ENCODE assay signal across 10 mouse cellular contexts in the genomic region with DNA sequence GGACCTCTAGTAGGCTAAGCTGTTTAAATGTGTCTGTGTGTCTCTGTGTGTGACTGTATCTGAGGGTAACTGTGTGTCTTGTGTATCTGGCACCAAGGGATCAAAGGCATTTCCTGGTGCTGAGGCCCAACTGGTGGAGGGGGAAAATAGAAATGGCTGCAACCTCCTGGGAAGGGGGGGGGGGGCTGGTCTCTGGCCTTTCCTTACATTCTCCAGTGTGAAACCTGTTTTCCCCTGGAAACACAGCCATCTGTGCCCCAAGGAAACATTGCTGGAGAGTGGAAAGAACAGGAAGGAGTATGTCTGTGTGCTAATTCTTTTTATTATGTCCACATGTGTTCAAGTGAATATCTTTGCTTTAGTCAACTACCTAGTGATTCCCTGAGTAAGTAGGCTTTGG. TPM values are rescaled to one million over a fixed set of nuclear protein-coding genes. Genes with fewer than 3 reads are reported as not detected.
DNase-seq lines count a peak whose midpoint lies in the region; ATAC-seq and TF ChIP-seq lines count a peak whose summit lies in the region.
"Had no signal": no experiment of that assay in that cellular context is flagged by ENCODE, and none has a peak within 500 bp of the region (broad histone marks: within the 10 kb centered on the region; RNA-seq: fewer than 3 reads in every experiment).

No protein-coding gene starts in this region.

- H3K9me3 ChIP-seq in heart, embryonic 15.5 days (replicated peaks) = no peaks in the 10 kb centered on the region
- H3K9me3 ChIP-seq in E14TG2a.4 (ENCODE audit: low read length) = no peaks in the 10 kb centered on the region
- H3K9me3 ChIP-seq in embryonic facial prominence, embryonic 13.5 days = no peaks in the 10 kb centered on the region
- H3K9me3 ChIP-seq in limb, embryonic 12.5 days = no peaks in the 10 kb centered on the region

- H3K4me1 ChIP-seq in heart, embryonic 15.5 days (replicated peaks) = peaks cover 44% of the 10 kb centered on the region
- H3K4me1 ChIP-seq in E14TG2a.4 (replicated peaks; ENCODE audit: low read depth, low read length) = peaks cover 61% of the 10 kb centered on the region
- H3K4me1 ChIP-seq in embryonic facial prominence, embryonic 13.5 days = peaks cover 44% of the 10 kb centered on the region
- peaks cover 37% of the 10 kb centered on the region for H3K4me1 ChIP-seq in limb, embryonic 12.5 days (replicated peaks)

- ATAC-seq in heart, embryonic 15.5 days (replicated peaks; ENCODE audit: insufficient number of reproducible peaks, insufficient read depth, low FRiP score, low read depth) = no peak
- 0 out of 2 replicates have a peak, but pooled peaks have one; percentile 1 for ATAC-seq in embryonic facial prominence, embryonic 13.5 days (ENCODE audit: insufficient number of reproducible peaks, insufficient read depth, low FRiP score, low TSS enrichment, low read depth)
- no peak for ATAC-seq in limb, embryonic 12.5 days (ENCODE audit: insufficient number of reproducible peaks, insufficient read depth, low FRiP score, low TSS enrichment, low read depth)
- no peak for ATAC-seq in megakaryocyte progenitor cell, adult 5-6 weeks (replicated peaks; ENCODE audit: poor library complexity)

- H3K4me3 ChIP-seq in heart, embryonic 15.5 days = peak overlapping the region; percentile 49
- peak overlapping the region; percentile 67; the same call in 1 of the 2 replicates for H3K4me3 ChIP-seq in E14TG2a.4 (replicated peaks; ENCODE audit: low read length)
- H3K4me3 ChIP-seq in embryonic facial prominence, embryonic 13.5 days = peak overlapping the region; percentile 61
- H3K4me3 ChIP-seq in limb, embryonic 12.5 days (replicated peaks) = peak overlapping the region; percentile 59

- peak overlapping the region; percentile 63 for H3K4me2 ChIP-seq in heart, embryonic 15.5 days
- peak overlapping the region; percentile 95 for H3K4me2 ChIP-seq in embryonic facial prominence, embryonic 13.5 days
- H3K4me2 ChIP-seq in limb, embryonic 12.5 days = peak overlapping the region; percentile 91

- intact Hi-C loops in heart, postnatal 10 days (cut with DNase I) = no loop called here
- intact Hi-C loops in left cerebral cortex, postnatal 25 days (cut with DNase I) = no loop called here

- peak overlapping the region; percentile 95 for H3K27ac ChIP-seq in heart, embryonic 15.5 days
- H3K27ac ChIP-seq in embryonic facial prominence, embryonic 13.5 days = peak overlapping the region; percentile 99
- peak overlapping the region; percentile 97 for H3K27ac ChIP-seq in limb, embryonic 12.5 days

- TF ChIP-seq CTCF in E14TG2a.4 (conservative IDR thresholded peaks at IDR 0.05; ENCODE audit: low read length) = no peak

- peaks cover 9% of the 10 kb centered on the region; the same call in 1 of the 2 replicates for H3K36me3 ChIP-seq in heart, embryonic 15.5 days
- peaks cover 28% of the 10 kb centered on the region for H3K36me3 ChIP-seq in E14TG2a.4 (ENCODE audit: insufficient read depth, low read length)
- peaks cover 28% of the 10 kb centered on the region for H3K36me3 ChIP-seq in embryonic facial prominence, embryonic 13.5 days
- H3K36me3 ChIP-seq in limb, embryonic 12.5 days = peaks cover 36% of the 10 kb centered on the region

- no peak for DNase-seq in heart, postnatal 10 days
- no peak for DNase-seq in ovary, postnatal 36 days (ENCODE audit: low spot score)
- DNase-seq in left cerebral cortex, postnatal 25 days (ENCODE audit: low spot score in 2 of 2) = no peak
- DNase-seq: gastrocnemius, postnatal 36 days had no signal

- H3K9ac ChIP-seq in heart, embryonic 15.5 days = 0 out of 2 replicates have a peak overlapping the region, but pooled peaks have one; percentile 49
- peak overlapping the region; percentile 82 for H3K9ac ChIP-seq in embryonic facial prominence, embryonic 13.5 days
- H3K9ac ChIP-seq in limb, embryonic 12.5 days (replicated peaks) = peak overlapping the region; percentile 71

- H3K27me3 ChIP-seq in heart, embryonic 15.5 days = no peaks in the 10 kb centered on the region
- no peaks in the 10 kb centered on the region for H3K27me3 ChIP-seq in E14TG2a.4 (ENCODE audit: insufficient read depth, low read length)
- no peaks in the 10 kb centered on the region for H3K27me3 ChIP-seq in embryonic facial prominence, embryonic 13.5 days
- no peaks in the 10 kb centered on the region for H3K27me3 ChIP-seq in limb, embryonic 12.5 days

RNA-seq across cellular contexts. Expression of a gene that starts 5.7 kb away (rescaled TPM):
- 41.7 and 60.3 TPM in 2 replicates for polyA plus RNA-seq in heart, embryonic 15.5 days (2015; fragmentation: Nextera tagmentation; extraction: Ambion mirVana)
- 10 to 100 TPM; 23.8 to 28.6 TPM for total RNA-seq in heart, postnatal 10 days (2021)
- 83.8 and 87.7 TPM in 2 replicates for polyA plus RNA-seq in embryonic facial prominence, embryonic 13.5 days (2015; fragmentation: Nextera tagmentation; extraction: Ambion mirVana)
- polyA plus RNA-seq in limb, embryonic 12.5 days (2016; fragmentation: Nextera tagmentation; extraction: Ambion mirVana) = 61.1 and 62.2 TPM in 2 replicates
- 10 to 100 TPM; 60.0 to 66.5 TPM for total RNA-seq in left cerebral cortex, postnatal 25 days (2021)
- total RNA-seq in megakaryocyte progenitor cell, adult 5-6 weeks (2015) = 60.8 and 66.4 TPM in 2 replicates
- 68.0 and 76.3 TPM in 2 replicates for total RNA-seq in megakaryocyte progenitor cell, adult 5-6 weeks (2017)

RNA-seq across cellular contexts. Expression of a gene that starts 6.7 kb away (rescaled TPM):
- polyA plus RNA-seq in heart, embryonic 15.5 days (2015; fragmentation: Nextera tagmentation; extraction: Ambion mirVana) = 54.8 and 59.2 TPM in 2 replicates
- total RNA-seq in heart, postnatal 10 days (2021) = 10 to 100 TPM; 57.7 to 66.1 TPM
- 43.4 and 47.9 TPM in 2 replicates for polyA plus RNA-seq in embryonic facial prominence, embryonic 13.5 days (2015; fragmentation: Nextera tagmentation; extraction: Ambion mirVana)
- polyA plus RNA-seq in limb, embryonic 12.5 days (2016; fragmentation: Nextera tagmentation; extraction: Ambion mirVana) = 39.4 and 41.7 TPM in 2 replicates
- total RNA-seq in left cerebral cortex, postnatal 25 days (2021) = 100 to 1,000 TPM in 1 of 2 experiments, 10 to 100 TPM in 1; 93.2 to 103 TPM
- 31.5 and 34.7 TPM in 2 replicates for total RNA-seq in megakaryocyte progenitor cell, adult 5-6 weeks (2015)
- total RNA-seq in megakaryocyte progenitor cell, adult 5-6 weeks (2017) = 26.1 and 36.4 TPM in 2 replicates

RNA-seq across cellular contexts. Expression of a gene that starts 12.4 kb away (rescaled TPM):
- 40.2 and 47.1 TPM in 2 replicates for polyA plus RNA-seq in heart, embryonic 15.5 days (2015; fragmentation: Nextera tagmentation; extraction: Ambion mirVana)
- 10 to 100 TPM; 23.1 to 24.3 TPM for total RNA-seq in heart, postnatal 10 days (2021)
- 63.5 and 65.5 TPM in 2 replicates for polyA plus RNA-seq in embryonic facial prominence, embryonic 13.5 days (2015; fragmentation: Nextera tagmentation; extraction: Ambion mirVana)
- polyA plus RNA-seq in limb, embryonic 12.5 days (2016; fragmentation: Nextera tagmentation; extraction: Ambion mirVana) = 55.4 and 59.4 TPM in 2 replicates
- 100 to 1,000 TPM; 261 to 267 TPM for total RNA-seq in left cerebral cortex, postnatal 25 days (2021)
- 7.9 and 9.8 TPM in 2 replicates for total RNA-seq in megakaryocyte progenitor cell, adult 5-6 weeks (2015)
- total RNA-seq in megakaryocyte progenitor cell, adult 5-6 weeks (2017) = 8.9 and 11.6 TPM in 2 replicates

RNA-seq across cellular contexts. Expression of a gene that starts 30.7 kb away (rescaled TPM):
- not detected in 2 replicates for polyA plus RNA-seq in heart, embryonic 15.5 days (2015; fragmentation: Nextera tagmentation; extraction: Ambion mirVana)
- not detected for total RNA-seq in heart, postnatal 10 days (2021)
- polyA plus RNA-seq in embryonic facial prominence, embryonic 13.5 days (2015; fragmentation: Nextera tagmentation; extraction: Ambion mirVana) = 0.15 and 0.20 TPM in 2 replicates
- polyA plus RNA-seq in limb, embryonic 12.5 days (2016; fragmentation: Nextera tagmentation; extraction: Ambion mirVana) = not detected in 2 replicates
- total RNA-seq in left cerebral cortex, postnatal 25 days (2021) = under 1 TPM in 1 of 2 experiments, not detected in 1; 0.43 TPM
- not detected in 2 replicates for total RNA-seq in megakaryocyte progenitor cell, adult 5-6 weeks (2015)
- total RNA-seq in megakaryocyte progenitor cell, adult 5-6 weeks (2017) = not detected in 2 replicates
- total RNA-seq: gastrocnemius, postnatal 36 days; liver, adult 2 months had no signal
- polyA plus RNA-seq: liver, adult 2 months had no signal

RNA-seq across cellular contexts. Expression of a gene that starts 38.7 kb away (rescaled TPM):
- 122 and 125 TPM in 2 replicates for polyA plus RNA-seq in heart, embryonic 15.5 days (2015; fragmentation: Nextera tagmentation; extraction: Ambion mirVana)
- total RNA-seq in heart, postnatal 10 days (2021) = 10 to 100 TPM; 85.9 to 92.3 TPM
- polyA plus RNA-seq in embryonic facial prominence, embryonic 13.5 days (2015; fragmentation: Nextera tagmentation; extraction: Ambion mirVana) = 123 and 128 TPM in 2 replicates
- polyA plus RNA-seq in limb, embryonic 12.5 days (2016; fragmentation: Nextera tagmentation; extraction: Ambion mirVana) = 103 and 104 TPM in 2 replicates
- 100 to 1,000 TPM; 174 to 191 TPM for total RNA-seq in left cerebral cortex, postnatal 25 days (2021)
- 57.9 and 75.6 TPM in 2 replicates for total RNA-seq in megakaryocyte progenitor cell, adult 5-6 weeks (2015)
- total RNA-seq in megakaryocyte progenitor cell, adult 5-6 weeks (2017) = 73.4 and 94.6 TPM in 2 replicates

Comparison
In these comparisons a context has a peak if more than half of its experiments do, and no peak if none do; other contexts are left out.
1. RNA of a gene that starts 12.4 kb away (total RNA-seq): 261 to 267 TPM in left cerebral cortex, postnatal 25 days; 23.1 to 24.3 TPM in heart, postnatal 10 days and 7.9 to 11.6 TPM in megakaryocyte progenitor cell, adult 5-6 weeks; every median in the first group is over 10 times any median in the second.
2. Peak in every context shown above with its lines, with median percentiles within 50 percentile points of each other: H3K27ac ChIP-seq, H3K4me2 ChIP-seq, H3K4me3 ChIP-seq and H3K9ac ChIP-seq.